Mouse (Mus musculus) kidney, embryonic 15.5 days (tissue): Measurements from ENCODE around the gene Olfr980. TPM values are rescaled to one million over a fixed set of nuclear protein-coding genes. Genes with fewer than 3 reads are reported as not detected.
"Not testable (repeated sequence)": the region's sequence is repeated elsewhere in the genome, so short reads cannot be mapped to it uniquely, and the experiment has no call there.

Source experiments
- ATAC-seq: fragments of 200-750 bp; cut with Nextera tagmentation; replicated peaks from 2 replicates; pipeline ENCODE4 v1.8.0; 2017; ENCODE audit warnings: moderate TSS enrichment; ENCODE audit not compliant: low FRiP score
- H3K27ac ChIP-seq: fragments of 300-500 bp; sonication (generic); 2 replicates; pipeline ENCODE4 v1.5.1; 2015; ENCODE audit warnings: mild to moderate bottlenecking, inconsistent platforms
- H3K27me3 ChIP-seq: fragments of 300-500 bp; sonication (generic); 2 replicates; pipeline ENCODE4 v1.6.1; 2015; ENCODE audit warnings: inconsistent platforms
- H3K36me3 ChIP-seq: fragments of 300-500 bp; sonication (generic); 2 replicates; pipeline ENCODE4 v1.6.1; 2015; ENCODE audit warnings: inconsistent platforms
- H3K4me1 ChIP-seq: fragments of 300-500 bp; sonication (generic); 2 replicates; pipeline ENCODE4 v1.6.1; 2015; ENCODE audit warnings: inconsistent platforms
- H3K4me2 ChIP-seq: fragments of 300-500 bp; sonication (generic); 2 replicates; pipeline ENCODE4 v1.6.1; 2015; ENCODE audit warnings: moderate library complexity, mild to moderate bottlenecking, inconsistent platforms
- H3K4me3 ChIP-seq: fragments of 300-500 bp; sonication (generic); replicated peaks from 2 replicates; pipeline ENCODE4 v1.5.1; 2015; ENCODE audit warnings: mild to moderate bottlenecking, inconsistent platforms
- H3K9ac ChIP-seq: fragments of 300-500 bp; sonication (generic); 2 replicates; pipeline ENCODE4 v1.6.1; 2015; ENCODE audit warnings: mild to moderate bottlenecking, inconsistent platforms
- H3K9me3 ChIP-seq: fragments of 300-500 bp; sonication (generic); replicated peaks from 2 replicates; pipeline ENCODE4 v1.6.1; 2016; ENCODE audit warnings: inconsistent platforms
- WGBS: fragments of 180-500 bp; shearing (Covaris S2); methylation state at CpG from one replicate; pipeline ENCODE4 v1.1.7; 2015; ENCODE audit warnings: mixed read lengths; 5-methylcytosine and 5-hydroxymethylcytosine counted together
- polyA plus RNA-seq: library from polyadenylated mRNA; unstranded; fragments of >200 nt; fragmentation: Nextera tagmentation; extraction: Ambion mirVana; gene quantifications from 2 replicates; pipeline ENCODE4 v1.2.1, GENCODE M21; 2015

The Olfr980 gene
- not detected in 2 replicates for polyA plus RNA-seq

- Histone ChIP-seq H3K4me1 (no peaks in the 10 kb centered on the region), H3K4me2 (no peak within 1 kb of the TSS), H3K9me3 (no peaks in the 10 kb centered on the region), H3K27ac (no peak within 1 kb of the TSS), H3K27me3 (no peaks in the 10 kb centered on the region), H3K9ac (no peak within 1 kb of the TSS), H3K4me3 (no peak within 1 kb of the TSS), H3K36me3 (no peaks in the 10 kb centered on the region)
- 89% methylated on average over 1 of the region's 1 CpGs for WGBS
- ATAC-seq, result no peak
These were observed at the start of gene Olfr980 for GRCm38 (mm10) chr9:40009482-40009881. Olfr980 (minus strand) TSS chr9:40009582.

GRCm38 (mm10) chr9:40050138-40050537 is 40.8 kb upstream of the Olfr980 start:
- Histone ChIP-seq H3K9me3 (no peaks in the 10 kb centered on the region), H3K4me3 (no peak overlapping the region), H3K36me3 (no peaks in the 10 kb centered on the region), H3K27ac (no peak overlapping the region), H3K9ac (no peak overlapping the region), H3K4me1 (no peaks in the 10 kb centered on the region), H3K27me3 (no peaks in the 10 kb centered on the region), H3K4me2 (no peak overlapping the region)
- 92% methylated on average over 19 of the region's 19 CpGs for WGBS
- ATAC-seq, result no peak

GRCm38 (mm10) chr9:40021164-40021563 is 11.8 kb upstream of the Olfr980 start, which contains the start of gene Olfr981:
Olfr981 (plus strand) TSS chr9:40021464.
- Histone ChIP-seq H3K4me2 (no peak within 1 kb of the TSS), H3K36me3 (no peaks in the 10 kb centered on the region), H3K27ac (no peak within 1 kb of the TSS), H3K4me3 (no peak within 1 kb of the TSS), H3K27me3 (no peaks in the 10 kb centered on the region), H3K4me1 (no peaks in the 10 kb centered on the region), H3K9ac (no peak within 1 kb of the TSS), H3K9me3 (no peaks in the 10 kb centered on the region)
- 60% methylated on average over 2 of the region's 2 CpGs for WGBS
- no peak for ATAC-seq

GRCm38 (mm10) chr9:40003365-40003764 is 6.0 kb downstream of the Olfr980 start, which contains the start of gene Olfr979:
Olfr979 (minus strand) TSS chr9:40003465.
- no peaks in the 10 kb centered on the region for H3K36me3 ChIP-seq
- no peaks in the 10 kb centered on the region for H3K4me1 ChIP-seq
- H3K27ac ChIP-seq, result no peak within 1 kb of the TSS
- WGBS, result 94% methylated on average over 1 of the region's 1 CpGs
- H3K4me2 ChIP-seq, result no peak within 1 kb of the TSS
- H3K4me3 ChIP-seq, result no peak within 1 kb of the TSS
- no peaks in the 10 kb centered on the region for H3K27me3 ChIP-seq
- no peaks in the 10 kb centered on the region for H3K9me3 ChIP-seq
- no peak for ATAC-seq
- H3K9ac ChIP-seq, result no peak within 1 kb of the TSS

GRCm38 (mm10) chr9:39991813-39992212 is 17.6 kb downstream of the Olfr980 start, which contains the start of gene Olfr978:
Olfr978 (plus strand) TSS chr9:39992113.
- no peak within 1 kb of the TSS for H3K4me3 ChIP-seq
- no peak within 1 kb of the TSS for H3K9ac ChIP-seq
- no peaks in the 10 kb centered on the region for H3K4me1 ChIP-seq
- WGBS, result 78% methylated on average over 2 of the region's 2 CpGs
- ATAC-seq, result no peak
- no peak within 1 kb of the TSS for H3K27ac ChIP-seq
- H3K9me3 ChIP-seq, result no peaks in the 10 kb centered on the region
- no peak within 1 kb of the TSS for H3K4me2 ChIP-seq
- H3K27me3 ChIP-seq, result no peaks in the 10 kb centered on the region
- H3K36me3 ChIP-seq, result no peaks in the 10 kb centered on the region

- not testable (repeated sequence) for ATAC-seq, H3K27ac ChIP-seq, H3K4me2 ChIP-seq, H3K36me3 ChIP-seq, H3K4me1 ChIP-seq, H3K9ac ChIP-seq, H3K27me3 ChIP-seq, H3K9me3 ChIP-seq, H3K4me3 ChIP-seq
- WGBS, result 79% methylated on average over 1 of the region's 1 CpGs
These were observed 32.7 kb downstream of the Olfr980 start for GRCm38 (mm10) chr9:39976581-39977145.

- not testable (repeated sequence) for H3K4me1 ChIP-seq, H3K4me2 ChIP-seq, ATAC-seq, H3K9ac ChIP-seq, H3K36me3 ChIP-seq, H3K9me3 ChIP-seq, H3K27me3 ChIP-seq, H3K4me3 ChIP-seq, H3K27ac ChIP-seq
- WGBS, result 90% methylated on average over 8 of the region's 9 CpGs
These were observed 48.3 kb downstream of the Olfr980 start, which contains the start of gene Olfr976 for GRCm38 (mm10) chr9:39961033-39961432. Olfr976 (minus strand) TSS chr9:39961133.

Other genes starting within 250 kb of the Olfr980 start
- gene Olfr968, start 226.3 kb downstream of the Olfr980 start, polyA plus RNA-seq, result not detected in 2 replicates
- gene Olfr969, start 218.6 kb downstream of the Olfr980 start, polyA plus RNA-seq, result not detected in 2 replicates
- not detected in 2 replicates for gene Olfr970, start 200.7 kb downstream of the Olfr980 start, polyA plus RNA-seq
- not detected in 2 replicates for gene Olfr971, start 172.7 kb downstream of the Olfr980 start, polyA plus RNA-seq
- not detected in 2 replicates for gene Olfr972, start 143.2 kb downstream of the Olfr980 start, polyA plus RNA-seq
- gene Olfr229, start 102.2 kb downstream of the Olfr980 start, polyA plus RNA-seq, result not detected in 2 replicates
- gene Olfr974, start 72.1 kb downstream of the Olfr980 start, polyA plus RNA-seq, result not detected in 2 replicates
- not detected in 2 replicates for gene Olfr975, start 57.5 kb downstream of the Olfr980 start, polyA plus RNA-seq
- not detected in 2 replicates for gene Olfr976, start 48.4 kb downstream of the Olfr980 start, polyA plus RNA-seq
- not detected in 2 replicates for gene Olfr978, start 17.5 kb downstream of the Olfr980 start, polyA plus RNA-seq
- not detected in 2 replicates for gene Olfr979, start 6.1 kb downstream of the Olfr980 start, polyA plus RNA-seq
- gene Olfr981, start 11.9 kb upstream of the Olfr980 start, polyA plus RNA-seq, result not detected in 2 replicates
- gene Olfr982, start 64.2 kb upstream of the Olfr980 start, polyA plus RNA-seq, result not detected in 2 replicates
- not detected in 2 replicates for gene Olfr983, start 84.0 kb upstream of the Olfr980 start, polyA plus RNA-seq
- not detected in 2 replicates for gene Olfr984, start 104.6 kb upstream of the Olfr980 start, polyA plus RNA-seq
- gene Olfr985, start 120.6 kb upstream of the Olfr980 start, polyA plus RNA-seq, result not detected in 2 replicates
- gene Tmem225, start 138.5 kb upstream of the Olfr980 start, polyA plus RNA-seq, result not detected in 2 replicates
- not detected in 2 replicates for gene Olfr986, start 171.3 kb upstream of the Olfr980 start, polyA plus RNA-seq
- 6.8 and 7.5 TPM in 2 replicates for gene Zfp202, start 182.7 kb upstream of the Olfr980 start, polyA plus RNA-seq